Mouse (Mus musculus) forebrain, embryonic 11.5 days (tissue): ENCODE measurements around the gene Igf1r. TPM values are rescaled to one million over a fixed set of nuclear protein-coding genes. Genes with fewer than 3 reads are reported as not detected.

ENCODE experiments used
- ATAC-seq: fragments of 200-750 bp; cut with Nextera tagmentation; replicated peaks from 2 replicates; pipeline ENCODE4 v1.8.0; 2017; ENCODE audit warnings: moderate TSS enrichment; ENCODE audit not compliant: low FRiP score
- DNase-seq: peaks from one replicate; pipeline ENCODE4 v3.0.0-alpha.2; 2017; ENCODE audit warnings: low spot score
- H3K27ac ChIP-seq: fragments of 300-500 bp; sonication (generic); 2 replicates; pipeline ENCODE4 v1.5.1; 2014; ENCODE audit warnings: low read depth, low read length
- H3K27me3 ChIP-seq: fragments of 300-500 bp; sonication (generic); 2 replicates; pipeline ENCODE4 v1.6.1; 2014; ENCODE audit warnings: mild to moderate bottlenecking, low read length, mixed read lengths; ENCODE audit not compliant: control insufficient read depth, insufficient read depth
- H3K36me3 ChIP-seq: fragments of 300-500 bp; sonication (generic); 2 replicates; pipeline ENCODE4 v1.6.1; 2014; ENCODE audit warnings: mild to moderate bottlenecking, low read length, moderate library complexity, mixed read lengths; ENCODE audit not compliant: control insufficient read depth, insufficient read depth
- H3K4me1 ChIP-seq: fragments of 300-500 bp; sonication (generic); replicated peaks from 2 replicates; pipeline ENCODE4 v1.6.1; 2014; ENCODE audit warnings: low read length, mixed read lengths; ENCODE audit not compliant: control insufficient read depth, insufficient read depth
- H3K4me2 ChIP-seq: fragments of 300-500 bp; sonication (generic); 2 replicates; pipeline ENCODE4 v1.6.1; 2014; ENCODE audit warnings: low read depth, mild to moderate bottlenecking, low read length, moderate library complexity, mixed read lengths; ENCODE audit not compliant: severe bottlenecking
- H3K4me3 ChIP-seq: fragments of 300-500 bp; sonication (generic); 2 replicates; pipeline ENCODE4 v1.5.1; 2014; ENCODE audit warnings: low read depth, low read length
- H3K9ac ChIP-seq: fragments of 300-500 bp; sonication (generic); 2 replicates; pipeline ENCODE4 v1.6.1; 2014; ENCODE audit warnings: low read length
- H3K9me3 ChIP-seq: fragments of 300-500 bp; sonication (generic); 2 replicates; pipeline ENCODE4 v1.6.1; 2016; ENCODE audit warnings: low read length, mixed read lengths; ENCODE audit not compliant: control insufficient read depth
- WGBS: fragments of 180-500 bp; shearing (Covaris S2); extraction: QIAGEN DNeasy Blood & Tissue Kit; methylation state at CpG from one replicate; pipeline ENCODE4 v1.1.7; 2014; 5-methylcytosine and 5-hydroxymethylcytosine counted together
- polyA plus RNA-seq: library from polyadenylated mRNA; unstranded; fragments of >200 nt; fragmentation: Nextera tagmentation; extraction: Ambion mirVana; gene quantifications from 2 replicates; pipeline ENCODE4 v1.2.1, GENCODE M21; 2014

Igf1r gene
- polyA plus RNA-seq, 1 experiment from 2014 or later = 18.3 TPM

- no peaks in the 10 kb centered on the region for H3K36me3 ChIP-seq
- H3K9ac ChIP-seq = no peak overlapping the region
- 12% methylated on average over 14 of the region's 14 CpGs for WGBS
- no peak overlapping the region for H3K4me3 ChIP-seq
- peak; percentile 57 for ATAC-seq
- DNase-seq = peak; percentile 86
- no peak overlapping the region for H3K4me2 ChIP-seq
- no peaks in the 10 kb centered on the region for H3K9me3 ChIP-seq
- no peak overlapping the region for H3K27ac ChIP-seq
- no peaks in the 10 kb centered on the region for H3K27me3 ChIP-seq
- peaks cover 7% of the 10 kb centered on the region; the same call in 1 of the 2 replicates for H3K4me1 ChIP-seq
Observed at GRCm38 (mm10) chr7:67961567-67962267, 9.1 kb downstream of the Igf1r start.

GRCm38 (mm10) chr7:67963691-67964090 lies 11.1 kb downstream of the Igf1r start:
- H3K4me3 ChIP-seq = no peak overlapping the region
- H3K9me3 ChIP-seq = no peaks in the 10 kb centered on the region
- no peak for DNase-seq
- H3K27me3 ChIP-seq = no peaks in the 10 kb centered on the region
- no peaks in the 10 kb centered on the region for H3K36me3 ChIP-seq
- no peak overlapping the region for H3K9ac ChIP-seq
- H3K4me2 ChIP-seq = no peak overlapping the region
- H3K27ac ChIP-seq = no peak overlapping the region
- peaks cover 4% of the 10 kb centered on the region; the same call in 1 of the 2 replicates for H3K4me1 ChIP-seq
- no peak for ATAC-seq
- WGBS = 82% methylated on average over 3 of the region's 3 CpGs

GRCm38 (mm10) chr7:67968394-67968793 lies 15.8 kb downstream of the Igf1r start:
- DNase-seq = no peak
- Histone ChIP-seq H3K9ac (no peak overlapping the region), H3K36me3 (no peaks in the 10 kb centered on the region), H3K4me3 (no peak overlapping the region), H3K27ac (no peak overlapping the region), H3K4me2 (no peak overlapping the region), H3K4me1 (peaks cover 19% of the 10 kb centered on the region), H3K27me3 (no peaks in the 10 kb centered on the region), H3K9me3 (no peaks in the 10 kb centered on the region)
- no peak for ATAC-seq
- WGBS = 88% methylated on average over 12 of the region's 12 CpGs

- ATAC-seq = no peak
- Histone ChIP-seq H3K4me3 (no peak overlapping the region), H3K4me2 (no peak overlapping the region), H3K9me3 (no peaks in the 10 kb centered on the region), H3K27ac (no peak overlapping the region), H3K36me3 (no peaks in the 10 kb centered on the region), H3K27me3 (no peaks in the 10 kb centered on the region), H3K4me1 (peaks cover 23% of the 10 kb centered on the region), H3K9ac (no peak overlapping the region)
- WGBS = 95% methylated on average over 9 of the region's 9 CpGs
- DNase-seq = no peak
Observed at GRCm38 (mm10) chr7:67969076-67969475, 16.4 kb downstream of the Igf1r start.

- H3K27me3 ChIP-seq = no peaks in the 10 kb centered on the region
- H3K27ac ChIP-seq = peak overlapping the region; percentile 59
- H3K36me3 ChIP-seq = no peaks in the 10 kb centered on the region
- DNase-seq (no peak), ATAC-seq (no peak)
- H3K4me3 ChIP-seq = no peak overlapping the region
- no peak overlapping the region; the same call in 1 of the 2 replicates for H3K9ac ChIP-seq
- H3K4me1 ChIP-seq = peaks cover 24% of the 10 kb centered on the region
- no peaks in the 10 kb centered on the region for H3K9me3 ChIP-seq
- peak overlapping the region; percentile 11; the same call in 1 of the 2 replicates for H3K4me2 ChIP-seq
- 13% methylated on average over 15 of the region's 15 CpGs for WGBS
Observed at GRCm38 (mm10) chr7:67973180-67974014, 20.8 kb downstream of the Igf1r start.

GRCm38 (mm10) chr7:67981956-67982355 lies 29.3 kb downstream of the Igf1r start:
- H3K4me3 ChIP-seq = no peak overlapping the region
- no peaks in the 10 kb centered on the region for H3K27me3 ChIP-seq
- DNase-seq (no peak), ATAC-seq (no peak)
- H3K9me3 ChIP-seq = no peaks in the 10 kb centered on the region
- H3K4me1 ChIP-seq = 0 out of 2 replicates have a peak, but pooled peaks cover 7% of the 10 kb centered on the region
- no peak overlapping the region for H3K9ac ChIP-seq
- H3K36me3 ChIP-seq = no peaks in the 10 kb centered on the region; the same call in 1 of the 2 replicates
- H3K4me2 ChIP-seq = no peak overlapping the region
- no peak overlapping the region for H3K27ac ChIP-seq
- 70% methylated on average over 3 of the region's 3 CpGs for WGBS

GRCm38 (mm10) chr7:67982809-67983208 lies 30.2 kb downstream of the Igf1r start:
- H3K4me1 ChIP-seq = 0 out of 2 replicates have a peak, but pooled peaks cover 7% of the 10 kb centered on the region

GRCm38 (mm10) chr7:67983451-67983850 lies 30.8 kb downstream of the Igf1r start:
- Histone ChIP-seq H3K27me3 (no peaks in the 10 kb centered on the region), H3K9me3 (no peaks in the 10 kb centered on the region), H3K4me3 (no peak overlapping the region), H3K27ac (no peak overlapping the region), H3K4me1 (0 out of 2 replicates have a peak, but pooled peaks cover 7% of the 10 kb centered on the region), H3K9ac (no peak overlapping the region), H3K36me3 (no peaks in the 10 kb centered on the region; the same call in 1 of the 2 replicates), H3K4me2 (no peak overlapping the region)
- WGBS = 88% methylated on average over 7 of the region's 7 CpGs
- DNase-seq (no peak), ATAC-seq (no peak)

More at GRCm38 (mm10) chr7:67982809-67983208, 30.2 kb downstream of the Igf1r start:
- H3K9me3 ChIP-seq = no peaks in the 10 kb centered on the region
- no peak overlapping the region for H3K4me3 ChIP-seq
- DNase-seq (no peak), ATAC-seq (no peak)
- H3K27ac ChIP-seq = no peak overlapping the region
- H3K27me3 ChIP-seq = no peaks in the 10 kb centered on the region
- no peak overlapping the region for H3K9ac ChIP-seq
- 84% methylated on average over 8 of the region's 8 CpGs for WGBS
- H3K36me3 ChIP-seq = no peaks in the 10 kb centered on the region; the same call in 1 of the 2 replicates
- no peak overlapping the region for H3K4me2 ChIP-seq
